Mouse (Mus musculus) fibroblast of lung, adult 2 months (primary cell): ENCODE results near the gene Suds3.

ENCODE experiments used
- DNase-seq: peaks from one replicate; pipeline ENCODE4 v3.0.0-alpha.2; 2011; ENCODE audit warnings: low read depth

Gene Suds3

DNA sequence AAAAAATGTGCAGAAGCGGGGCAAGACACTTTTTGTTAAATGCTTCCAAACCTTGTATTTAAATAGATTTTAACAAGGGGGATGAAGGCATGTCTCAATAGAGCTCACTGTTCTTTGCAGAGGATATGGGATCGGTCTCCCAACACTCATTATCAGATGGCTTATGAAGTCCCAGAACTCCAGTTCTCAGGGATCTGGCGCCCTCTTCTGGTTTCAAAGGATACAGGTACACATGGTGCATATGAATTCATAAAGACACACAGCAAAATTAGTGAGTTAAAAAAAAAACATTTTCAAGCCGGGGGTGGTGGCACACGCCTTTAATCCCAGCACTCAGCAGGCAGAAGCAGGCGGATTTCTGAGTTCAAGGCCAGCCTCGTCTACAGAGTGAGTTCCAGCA, 2.6 kb downstream of the Suds3 start:
- DNase-seq = no peak

DNA sequence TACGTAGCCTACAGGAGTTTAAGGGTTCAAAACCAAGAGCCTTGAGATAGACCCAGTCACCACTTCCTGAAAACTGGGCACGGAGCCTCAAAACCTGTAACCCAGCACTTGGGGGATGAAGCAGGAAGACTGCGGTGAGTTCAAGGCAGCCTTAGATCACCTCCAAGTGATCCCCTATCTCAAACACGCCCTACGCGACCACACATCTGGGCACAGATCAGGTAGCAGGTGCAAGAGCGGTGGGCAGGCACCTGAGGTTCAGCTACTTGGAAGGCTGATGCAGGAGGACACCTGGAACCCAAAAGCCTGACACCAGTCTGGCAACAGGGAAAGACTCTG, 4.2 kb downstream of the Suds3 start:
- no peak for DNase-seq

DNA sequence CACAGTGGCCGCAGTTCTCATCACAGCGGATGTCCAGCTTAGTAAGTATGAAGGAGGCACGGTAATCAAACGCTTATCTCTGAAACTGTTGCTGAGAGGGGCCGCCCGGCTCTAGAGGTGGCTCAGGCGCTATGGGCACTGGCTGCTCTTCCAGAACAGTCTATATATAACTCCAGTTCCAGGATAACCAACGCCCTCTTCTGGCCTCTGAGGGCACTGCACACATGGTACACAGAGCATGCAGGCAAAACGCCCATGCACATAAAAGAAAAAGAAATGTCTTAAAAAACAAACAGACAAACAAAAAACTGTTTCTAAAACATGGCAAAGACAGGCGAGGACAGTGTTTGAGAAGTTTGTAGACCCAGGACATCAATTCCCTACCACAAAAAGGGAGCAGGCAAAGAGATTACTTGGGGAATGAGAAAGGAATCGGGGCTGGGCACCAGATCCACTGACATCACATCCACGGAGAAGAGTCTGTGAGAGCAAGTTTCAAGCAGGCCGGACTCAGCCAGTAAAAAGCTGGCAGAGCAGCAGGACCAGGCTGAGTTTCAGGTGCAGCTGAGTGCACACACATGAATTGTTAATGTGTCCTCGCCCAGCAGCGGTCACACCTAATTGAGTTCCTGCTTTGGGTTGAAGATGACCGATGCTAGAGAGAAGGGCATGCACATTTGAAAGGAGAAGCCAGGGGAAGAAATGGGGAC, 4.7 kb downstream of the Suds3 start:
- no peak for DNase-seq

DNA sequence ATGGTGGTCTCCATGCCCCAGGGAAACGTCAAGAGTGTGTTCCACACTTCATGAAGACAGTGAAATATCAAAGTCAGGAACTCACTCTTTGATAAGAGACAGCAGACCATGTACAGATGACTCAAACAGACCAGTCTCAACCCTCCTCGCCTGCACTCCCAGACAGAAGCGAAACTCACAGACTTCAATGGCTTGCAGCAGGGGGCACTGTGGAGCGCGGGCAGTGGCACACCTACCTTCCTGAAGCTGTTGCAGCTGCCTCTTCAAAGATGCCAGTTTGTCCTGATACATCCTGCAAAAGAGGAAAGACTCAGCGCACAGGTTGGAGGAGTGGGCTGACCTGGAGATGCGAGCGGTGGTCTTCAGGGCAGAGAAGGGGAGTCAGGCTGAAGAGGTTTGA, 6.4 kb downstream of the Suds3 start:
- no peak for DNase-seq

DNA sequence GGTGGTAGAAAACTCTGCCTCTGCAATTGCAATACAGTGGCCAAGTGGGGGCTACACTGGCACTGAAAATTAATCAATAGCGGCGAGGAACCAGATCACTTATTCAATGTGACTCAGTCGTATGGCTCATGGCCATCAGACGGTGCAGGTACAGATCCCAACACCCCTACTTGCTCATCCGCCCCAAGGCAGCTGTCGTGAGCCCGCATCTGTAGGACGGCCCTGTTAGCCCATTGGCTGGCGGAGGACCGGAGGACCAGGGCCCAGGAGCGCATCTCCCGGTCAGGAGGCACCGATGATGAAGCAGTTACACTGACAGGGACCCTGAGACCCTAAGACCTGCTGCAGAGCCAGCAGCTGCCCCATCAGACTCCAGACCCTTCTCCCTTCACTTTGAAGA, 7.2 kb downstream of the Suds3 start:
- no peak for DNase-seq

DNA sequence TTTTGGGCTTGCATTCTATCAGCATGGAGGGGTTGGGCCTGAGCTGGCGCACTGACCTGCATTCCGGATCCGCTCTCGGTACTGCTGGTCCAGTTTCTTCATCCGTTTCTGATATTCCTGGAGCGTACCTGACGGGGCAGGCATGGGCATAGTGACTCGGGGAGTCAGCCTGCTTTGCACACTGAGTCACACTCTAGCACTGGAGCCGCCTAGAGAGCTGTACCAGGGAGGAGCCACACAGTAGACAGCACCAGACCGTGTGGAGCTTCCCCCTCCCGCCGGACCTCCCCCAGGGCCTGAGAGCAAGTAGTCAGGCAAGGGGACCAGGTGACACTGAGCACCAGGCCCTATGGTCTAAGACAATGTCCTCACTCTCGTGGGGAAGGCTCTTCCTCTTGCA, 7.6 kb downstream of the Suds3 start:
- no peak for DNase-seq

DNA sequence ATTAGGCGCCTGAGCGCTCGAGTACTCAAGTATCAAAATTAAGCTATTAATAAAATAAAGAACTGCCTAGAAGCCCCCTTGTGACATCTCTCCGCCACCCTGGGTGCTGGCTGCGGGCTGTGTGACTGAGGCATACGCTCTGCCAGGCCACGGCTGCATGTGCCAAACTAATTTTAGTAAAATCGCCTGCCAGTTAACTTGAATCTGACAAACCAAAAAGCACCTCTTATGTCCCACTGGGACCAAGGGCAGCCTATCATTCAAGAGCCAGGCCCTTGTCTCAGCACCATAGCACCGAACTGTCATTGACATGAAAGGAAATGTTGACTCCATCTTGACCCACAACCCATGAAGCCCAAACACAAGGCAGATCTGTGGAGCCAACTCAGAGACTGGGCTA, 10.2 kb downstream of the Suds3 start:
- DNase-seq = no peak

DNA sequence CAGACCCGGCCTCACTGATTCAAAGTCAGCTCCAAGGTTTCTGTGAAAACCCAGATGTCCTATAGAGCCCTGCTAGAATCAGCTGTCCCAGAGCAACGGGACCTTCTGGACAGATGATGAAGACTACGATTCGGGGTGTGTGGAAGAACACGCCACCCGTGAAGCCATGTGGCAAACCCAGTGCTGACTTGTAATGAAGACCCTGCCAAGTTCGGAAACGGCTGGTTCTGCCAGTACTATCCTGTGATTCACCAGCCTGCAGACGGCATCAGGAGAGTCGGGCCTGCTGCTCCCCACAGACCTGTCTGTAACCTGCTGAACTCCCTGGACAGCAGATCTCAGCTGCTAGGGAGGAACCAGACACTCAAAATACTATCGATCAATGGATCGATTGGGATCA, 11.6 kb downstream of the Suds3 start:
- no peak for DNase-seq

DNA sequence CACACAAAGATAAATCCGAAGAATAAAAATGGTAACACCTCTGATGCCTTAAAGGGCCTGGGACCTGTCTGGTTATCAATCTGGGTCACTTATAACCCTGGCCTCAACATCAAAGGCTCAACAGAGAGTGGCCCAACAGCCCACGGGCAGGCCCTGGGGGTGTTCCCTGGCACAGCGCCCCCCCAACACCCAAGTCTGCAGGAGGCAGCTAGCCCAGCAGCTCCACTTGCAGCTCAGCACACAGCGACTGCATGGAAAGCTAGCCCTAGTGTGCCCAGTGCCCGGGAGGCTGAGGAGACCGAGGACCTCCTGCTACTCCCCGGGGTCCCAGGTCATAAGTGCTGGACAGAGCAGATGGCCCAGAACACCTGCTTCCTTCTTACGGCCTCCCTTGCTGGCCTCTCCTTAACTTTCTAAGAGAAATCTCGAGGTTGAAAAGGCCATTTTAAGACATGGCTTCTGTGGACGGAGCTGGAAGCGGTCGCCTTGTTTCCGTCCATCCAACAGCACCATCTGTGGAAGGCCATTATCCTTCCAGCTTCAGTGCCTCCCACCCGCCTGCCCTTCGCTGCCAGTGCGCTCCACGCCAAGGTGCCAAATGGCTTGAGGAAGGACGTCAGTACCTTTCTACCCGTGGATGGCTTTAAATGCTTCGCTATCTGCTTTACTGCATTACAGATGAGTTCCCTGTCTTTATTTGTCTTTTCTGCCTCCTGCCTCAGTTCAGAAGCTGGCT, 12.6 kb downstream of the Suds3 start:
- DNase-seq = no peak

DNA sequence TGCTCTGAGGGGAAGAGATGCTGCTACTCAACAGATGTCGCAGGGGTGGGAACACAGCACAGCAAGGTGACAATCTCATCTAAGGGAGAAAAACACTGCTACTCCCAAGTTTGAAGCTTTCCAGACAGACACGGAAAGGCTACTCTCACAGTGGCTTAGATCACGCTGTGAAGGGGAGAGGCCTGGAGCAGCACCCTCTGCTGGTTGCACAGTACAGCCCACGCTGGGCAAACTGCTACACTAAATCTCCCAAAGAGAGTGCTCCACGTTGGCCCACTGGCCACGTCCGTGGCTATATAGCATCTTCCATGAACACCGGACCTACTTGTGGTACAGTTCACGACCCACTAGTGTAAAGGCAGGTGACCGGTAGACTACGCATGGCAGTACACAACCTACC, 16.2 kb downstream of the Suds3 start:
- no peak for DNase-seq

DNA sequence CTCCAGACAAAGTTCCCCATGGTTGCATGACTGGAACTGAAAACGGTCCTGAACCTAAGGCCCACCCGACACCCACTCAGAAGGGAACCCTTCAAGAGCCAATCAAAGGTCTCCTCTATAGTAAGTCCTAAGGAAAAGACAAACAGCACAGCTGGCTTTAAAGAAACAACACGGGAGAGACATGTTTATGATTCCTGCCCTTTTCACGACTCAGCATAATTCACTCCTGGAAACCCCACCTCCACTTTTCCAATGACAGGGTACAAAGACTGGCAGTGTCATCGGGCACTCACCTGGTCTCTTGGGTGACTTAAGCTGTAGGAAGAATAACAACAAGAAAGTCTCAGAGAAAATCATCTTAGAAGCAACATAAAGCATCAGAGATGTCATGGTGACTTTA, 16.9 kb downstream of the Suds3 start:
- no peak for DNase-seq

DNA sequence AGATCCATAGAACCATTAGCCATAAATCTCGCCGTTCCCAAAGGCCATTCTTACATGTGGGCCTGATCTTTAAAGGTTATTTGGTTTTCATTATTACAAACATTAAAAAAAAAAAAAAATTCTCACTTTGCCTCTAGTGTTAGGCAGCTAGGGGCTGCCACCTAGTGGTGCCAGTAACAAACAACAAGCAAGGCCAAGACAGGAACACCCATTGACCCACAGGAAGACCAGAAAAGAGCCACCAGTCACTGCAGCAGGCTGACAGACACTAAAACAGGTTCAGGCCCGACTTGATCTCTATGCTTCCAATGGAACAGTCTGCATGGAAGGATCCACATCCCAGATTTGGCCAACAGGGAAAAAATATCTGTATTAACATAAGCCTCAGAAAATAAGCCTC, 19.2 kb downstream of the Suds3 start:
- DNase-seq = no peak

DNA sequence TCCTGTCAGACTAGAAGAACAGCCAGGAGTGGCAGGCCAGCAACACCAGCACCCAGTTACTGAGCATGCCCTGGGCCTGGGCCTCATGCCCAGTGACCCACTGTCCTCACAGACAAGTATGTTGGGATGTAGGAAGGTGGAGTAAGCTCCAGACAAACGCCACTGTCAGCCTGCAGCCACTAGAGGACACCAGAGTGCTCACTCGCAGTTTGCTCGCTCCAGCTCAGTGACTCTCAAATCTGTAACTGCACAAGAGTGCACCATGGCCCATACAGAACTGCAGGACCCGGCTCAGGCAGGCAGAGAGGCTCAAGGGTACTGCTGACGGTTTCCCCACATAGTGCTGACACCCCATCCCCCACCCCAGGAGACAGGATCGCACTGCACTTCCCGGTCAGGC, 21.5 kb downstream of the Suds3 start:
- DNase-seq = no peak

DNA sequence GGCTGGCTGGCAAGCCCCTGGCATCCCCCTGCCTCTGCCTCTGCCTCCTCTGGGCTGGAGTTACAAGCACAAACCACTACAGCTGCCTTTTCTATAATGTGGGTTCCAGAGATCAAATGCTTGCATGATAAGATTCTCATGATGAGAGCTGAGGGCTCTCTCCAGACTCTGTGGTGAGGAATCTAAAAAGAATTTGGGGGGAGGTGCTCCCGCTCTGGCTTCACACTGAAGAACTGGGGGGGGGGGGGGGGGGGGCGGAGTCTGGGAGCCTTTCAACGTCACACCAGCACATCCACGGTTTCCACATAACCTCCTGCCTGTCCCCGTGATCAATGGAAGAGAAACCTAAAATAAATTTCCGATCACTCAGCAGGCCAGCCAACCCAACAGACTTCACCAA, 26.1 kb downstream of the Suds3 start:
- DNase-seq = peak; percentile 23

DNA sequence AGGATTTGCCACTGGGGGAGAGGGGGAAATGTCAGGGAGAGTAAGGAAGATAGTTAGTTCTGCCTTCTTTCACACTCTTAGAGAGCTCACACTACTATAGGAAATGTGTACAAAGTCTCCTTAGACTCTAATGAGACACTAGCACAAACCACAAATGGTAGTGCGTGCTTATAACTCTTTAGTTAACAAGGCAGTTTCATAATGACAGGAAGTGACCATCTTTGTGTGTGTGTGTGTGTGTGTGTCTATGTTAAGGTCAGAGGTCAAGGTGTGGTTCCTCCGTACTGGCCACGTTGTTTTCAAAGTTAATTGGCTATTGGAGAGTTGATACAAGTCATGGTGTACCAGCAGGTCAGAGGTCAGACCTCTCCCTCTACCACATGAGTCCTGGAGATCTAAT, 26.8 kb downstream of the Suds3 start:
- no peak for DNase-seq

DNA sequence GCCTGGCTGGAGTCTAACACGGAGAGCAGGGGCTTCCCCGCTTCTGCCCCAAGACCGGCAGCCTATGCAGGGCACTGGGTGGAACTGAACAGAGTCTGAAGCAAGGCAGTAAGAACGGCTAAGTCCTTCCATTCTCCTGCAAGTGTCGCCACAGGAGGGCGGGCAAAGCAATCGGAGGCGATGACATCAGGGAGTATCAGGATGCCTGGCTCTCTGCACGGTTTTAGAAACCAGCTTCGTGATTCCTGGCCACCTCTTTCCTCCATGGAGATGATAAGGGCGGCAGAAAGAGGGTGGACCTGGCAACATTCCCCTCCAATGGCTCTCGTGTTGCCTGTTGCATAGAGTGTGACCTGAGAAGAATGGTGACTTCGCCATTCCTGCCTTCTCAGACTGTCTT, 28.2 kb downstream of the Suds3 start:
- no peak for DNase-seq

DNA sequence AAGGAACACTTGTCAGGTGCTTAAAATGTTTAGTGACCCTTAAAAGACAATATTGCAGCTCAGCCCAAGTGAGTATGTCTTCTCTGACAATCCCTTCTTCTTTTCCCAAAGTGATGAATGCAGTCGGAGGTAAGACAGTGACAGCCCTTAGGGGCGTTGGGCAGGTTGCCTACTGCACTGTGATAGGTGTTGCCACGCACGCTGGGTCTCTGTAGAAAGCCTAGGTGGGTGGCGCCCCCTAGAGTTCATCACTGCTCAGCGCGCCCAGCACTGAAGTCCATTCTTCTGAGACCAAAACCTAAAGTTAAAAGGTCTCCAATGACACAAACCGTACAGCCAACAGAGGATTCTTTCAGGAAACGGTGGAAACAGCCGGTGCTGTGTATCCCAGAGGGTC, 46.4 kb downstream of the Suds3 start:
- DNase-seq = no peak

DNA sequence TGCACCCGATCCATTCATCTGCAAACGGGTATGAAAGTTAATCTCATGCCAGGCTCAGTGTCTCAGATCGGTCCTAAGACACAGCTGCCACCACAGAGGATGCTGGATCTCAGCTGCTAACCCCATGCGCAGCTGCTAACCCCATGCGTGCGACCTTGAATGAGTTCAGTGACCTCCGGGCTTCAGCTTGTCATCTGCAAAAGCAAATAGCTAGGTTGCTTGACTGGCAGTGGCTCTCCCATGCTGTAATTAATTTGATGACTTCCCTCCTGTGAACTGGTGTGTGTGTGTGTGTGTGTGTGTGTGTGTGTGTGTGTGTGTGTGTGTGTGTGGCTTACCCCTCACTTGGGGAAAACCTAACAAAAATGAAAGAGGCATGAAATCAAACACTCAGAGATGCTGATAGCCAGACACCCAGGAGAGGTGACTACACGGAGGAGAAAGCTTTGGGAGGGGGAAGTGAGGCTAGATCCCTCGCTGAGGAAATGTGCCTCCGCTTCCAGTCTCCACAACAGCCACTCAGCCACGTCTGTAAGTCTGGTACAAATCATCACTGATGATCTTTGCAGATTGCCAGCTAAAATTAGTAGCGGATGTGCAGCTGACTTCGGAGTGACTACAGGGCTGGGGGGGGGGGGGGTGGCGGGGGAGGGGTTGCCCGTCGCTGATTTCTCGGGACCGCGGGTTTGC, 47.0 kb downstream of the Suds3 start:
- DNase-seq = no peak

DNA sequence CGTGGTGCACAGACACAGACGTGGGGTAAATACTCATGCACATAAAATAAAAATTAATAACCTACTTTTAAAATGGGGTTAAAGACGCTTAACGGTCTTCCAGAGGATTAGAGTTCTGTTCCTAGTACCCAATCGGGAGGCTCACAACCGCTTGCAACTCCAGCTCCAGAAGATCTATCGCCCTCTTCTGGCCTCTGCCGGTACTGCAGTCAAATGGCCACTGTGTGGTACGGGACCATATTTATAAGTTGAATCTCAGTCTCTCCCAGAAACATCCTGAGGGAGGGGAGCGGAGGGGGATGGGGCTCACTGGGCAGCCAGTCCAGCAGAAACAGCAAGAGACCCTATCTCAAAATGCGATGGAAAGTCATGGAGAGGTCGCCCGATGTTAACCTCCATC, 47.7 kb downstream of the Suds3 start:
- no peak for DNase-seq

DNA sequence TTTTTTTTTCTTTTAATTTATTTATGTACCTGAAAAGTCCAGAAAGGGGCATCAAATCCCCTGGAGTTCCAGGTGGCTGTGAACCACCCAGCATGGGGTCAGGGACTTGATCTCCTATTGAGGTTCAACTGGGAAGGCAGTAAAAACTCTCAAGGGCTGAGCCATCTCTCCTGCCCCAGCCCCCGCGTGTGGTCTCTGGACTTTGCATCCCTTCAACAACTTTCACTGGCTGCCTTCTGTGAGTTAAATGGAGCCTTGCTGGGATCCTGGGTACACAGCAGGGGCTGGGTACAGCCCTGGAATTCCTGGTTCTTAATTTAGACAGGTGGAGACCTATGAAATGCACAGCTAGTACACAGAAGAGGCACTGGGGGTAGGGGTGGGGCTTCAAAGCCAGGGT, 54.7 kb downstream of the Suds3 start:
- DNase-seq = no peak

DNA sequence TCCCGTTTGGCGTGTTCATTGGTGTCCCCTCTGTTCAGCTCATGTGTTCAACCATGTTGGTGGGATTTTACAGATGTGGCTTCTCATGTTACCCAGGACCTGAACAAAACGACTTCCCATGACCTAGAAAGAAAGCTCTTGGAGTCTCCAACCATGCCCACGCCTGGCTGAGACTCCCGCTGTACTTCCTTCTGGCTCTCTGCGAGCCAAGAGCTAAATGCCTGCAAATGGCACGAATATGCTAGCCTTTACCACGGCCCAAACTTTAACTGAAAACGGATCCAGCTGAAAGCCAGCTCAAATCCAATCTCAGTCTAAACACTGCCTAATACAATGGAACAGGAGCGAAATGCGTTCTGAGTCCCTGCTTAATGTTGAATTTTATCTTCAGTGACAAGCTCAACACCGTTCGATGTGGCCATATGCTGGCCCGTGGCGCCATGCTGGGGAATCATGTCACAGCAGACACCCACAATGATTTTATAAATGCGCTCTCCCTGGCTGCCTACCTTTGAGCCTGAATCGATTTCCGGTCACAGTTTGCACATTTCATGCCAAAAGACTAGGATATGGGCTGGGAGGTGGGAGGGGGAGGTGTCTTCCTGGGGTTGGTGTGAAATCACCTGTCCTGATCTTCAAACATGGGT, 55.3 kb downstream of the Suds3 start:
- no peak for DNase-seq

DNA sequence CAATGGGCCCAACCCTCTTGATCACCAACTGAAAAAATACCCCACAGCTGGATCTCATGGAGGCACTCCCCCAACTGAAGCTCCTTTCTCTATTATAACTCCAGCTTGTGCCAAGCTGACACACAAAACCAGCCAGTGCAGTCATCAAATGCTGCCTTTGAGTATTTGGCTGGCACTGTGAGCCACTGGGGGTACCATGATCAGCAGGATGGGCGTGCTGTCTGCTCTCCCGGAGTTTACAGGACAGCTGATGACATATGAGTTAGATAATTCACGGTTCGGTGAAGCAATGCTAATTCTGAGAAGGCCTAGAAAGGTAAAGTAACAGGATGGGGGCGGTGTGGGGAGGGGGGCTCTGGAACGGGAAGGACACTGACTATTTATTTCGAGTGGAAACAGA, 66.0 kb downstream of the Suds3 start:
- no peak for DNase-seq

DNA sequence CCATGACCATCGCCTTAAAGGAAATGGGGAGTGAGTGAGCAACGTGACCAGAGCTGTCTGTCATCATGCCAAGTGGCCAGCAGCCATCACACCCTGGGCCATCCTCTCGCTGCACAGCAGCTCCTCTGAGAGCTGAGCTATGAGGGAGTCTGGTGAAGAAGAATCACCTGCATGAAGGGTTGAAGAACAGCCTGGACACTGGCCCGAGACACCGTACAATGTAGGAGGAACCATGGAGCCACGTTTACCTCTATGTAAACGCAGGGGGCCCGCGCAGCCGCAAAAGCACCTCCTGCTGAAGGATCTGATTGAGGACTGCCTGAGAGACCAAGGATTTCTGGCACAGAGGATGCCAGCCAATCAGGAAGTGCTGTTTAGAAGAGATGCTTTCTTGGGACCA, 70.8 kb downstream of the Suds3 start:
- DNase-seq = no peak
